Mouse (Mus musculus): Measurements from ENCODE around the gene Gli1. TPM values are rescaled to one million over a fixed set of nuclear protein-coding genes. Genes with fewer than 3 reads are reported as not detected.
A peak's percentile ranks its signal among the peaks of the same experiment; 100 is the strongest.

Gene Gli1
- polyA plus RNA-seq, 1 experiment from 2014 or later = 9.2 TPM

GRCm38 (mm10) chr10:127326828-127327227, 14.9 kb downstream of the Gli1 start:
- Histone ChIP-seq H3K4me1 (ENCODE audit: control insufficient read depth, insufficient read depth, low read length) (peaks cover 11% of the 10 kb centered on the region), H3K27ac (ENCODE audit: low read depth, low read length) (no peak overlapping the region), H3K9ac (ENCODE audit: low read depth, low read length) (peak overlapping the region; percentile 46; the same call in 1 of the 2 replicates), H3K4me2 (replicated peaks; ENCODE audit: low read depth, low read length) (peak overlapping the region; percentile 66), H3K36me3 (ENCODE audit: control insufficient read depth, insufficient read depth, low read length) (no peaks in the 10 kb centered on the region; the same call in 1 of the 2 replicates), H3K27me3 (ENCODE audit: control insufficient read depth, insufficient read depth, low read length) (peaks cover 40% of the 10 kb centered on the region), H3K9me3 (ENCODE audit: control insufficient read depth, low read length) (no peaks in the 10 kb centered on the region), H3K4me3 (ENCODE audit: low read length) (peak overlapping the region; percentile 52)
- peak; percentile 2; the same call in 1 of the 2 replicates for ATAC-seq (ENCODE audit: low FRiP score, low TSS enrichment)
- 9% methylated on average over 29 of the region's 29 CpGs for WGBS

GRCm38 (mm10) chr10:127326017-127326801, 15.6 kb downstream of the Gli1 start:
- Histone ChIP-seq H3K27ac (ENCODE audit: low read depth, low read length) (no peak overlapping the region), H3K9me3 (ENCODE audit: control insufficient read depth, low read length) (no peaks in the 10 kb centered on the region), H3K4me3 (ENCODE audit: low read length) (peak overlapping the region; percentile 52), H3K4me2 (replicated peaks; ENCODE audit: low read depth, low read length) (peak overlapping the region; percentile 66), H3K27me3 (ENCODE audit: control insufficient read depth, insufficient read depth, low read length) (peaks cover 40% of the 10 kb centered on the region), H3K9ac (ENCODE audit: low read depth, low read length) (peak overlapping the region; percentile 58), H3K4me1 (ENCODE audit: control insufficient read depth, insufficient read depth, low read length) (peaks cover 11% of the 10 kb centered on the region), H3K36me3 (ENCODE audit: control insufficient read depth, insufficient read depth, low read length) (no peaks in the 10 kb centered on the region; the same call in 1 of the 2 replicates)
- under 1% methylated on average over 53 of the region's 54 CpGs for WGBS
- peak; percentile 21 for ATAC-seq (ENCODE audit: low FRiP score, low TSS enrichment)

- no peak overlapping the region for H3K27ac ChIP-seq (ENCODE audit: low read depth, low read length)
- H3K4me1 ChIP-seq (ENCODE audit: control insufficient read depth, insufficient read depth, low read length) = peaks cover 11% of the 10 kb centered on the region
- peaks cover 40% of the 10 kb centered on the region for H3K27me3 ChIP-seq (ENCODE audit: control insufficient read depth, insufficient read depth, low read length)
- H3K9ac ChIP-seq (ENCODE audit: low read depth, low read length) = peak overlapping the region; percentile 58; the same call in 1 of the 2 replicates
- peak overlapping the region; percentile 66 for H3K4me2 ChIP-seq (replicated peaks; ENCODE audit: low read depth, low read length)
- 20% methylated on average over 14 of the region's 14 CpGs for WGBS
- no peaks in the 10 kb centered on the region; the same call in 1 of the 2 replicates for H3K36me3 ChIP-seq (ENCODE audit: control insufficient read depth, insufficient read depth, low read length)
- no peak for ATAC-seq (ENCODE audit: low FRiP score, low TSS enrichment)
- peak overlapping the region; percentile 52 for H3K4me3 ChIP-seq (ENCODE audit: low read length)
- no peaks in the 10 kb centered on the region for H3K9me3 ChIP-seq (ENCODE audit: control insufficient read depth, low read length)
These were observed 16.2 kb downstream of the Gli1 start for GRCm38 (mm10) chr10:127325454-127326016.

- no peak overlapping the region for H3K4me3 ChIP-seq (ENCODE audit: low read length)
- 0 out of 2 replicates have a peak, but pooled peaks have one; percentile 17 for ATAC-seq (ENCODE audit: low FRiP score, low TSS enrichment)
- no peak overlapping the region for H3K27ac ChIP-seq (ENCODE audit: low read depth, low read length)
- H3K9me3 ChIP-seq (ENCODE audit: control insufficient read depth, low read length) = no peaks in the 10 kb centered on the region
- H3K36me3 ChIP-seq (ENCODE audit: control insufficient read depth, insufficient read depth, low read length) = no peaks in the 10 kb centered on the region
- H3K4me1 ChIP-seq (ENCODE audit: control insufficient read depth, insufficient read depth, low read length) = peaks cover 11% of the 10 kb centered on the region
- 14% methylated on average over 7 of the region's 7 CpGs for WGBS
- H3K27me3 ChIP-seq (ENCODE audit: control insufficient read depth, insufficient read depth, low read length) = peaks cover 40% of the 10 kb centered on the region
- no peak overlapping the region for H3K4me2 ChIP-seq (replicated peaks; ENCODE audit: low read depth, low read length)
- H3K9ac ChIP-seq (ENCODE audit: low read depth, low read length) = no peak overlapping the region
These were observed 17.3 kb downstream of the Gli1 start for GRCm38 (mm10) chr10:127324495-127324894.

GRCm38 (mm10) chr10:127323131-127323855, 18.5 kb downstream of the Gli1 start:
- Histone ChIP-seq H3K4me3 (ENCODE audit: low read length) (no peak overlapping the region), H3K4me2 (replicated peaks; ENCODE audit: low read depth, low read length) (no peak overlapping the region; the same call in 1 of the 2 replicates), H3K9me3 (ENCODE audit: control insufficient read depth, low read length) (no peaks in the 10 kb centered on the region), H3K27me3 (ENCODE audit: control insufficient read depth, insufficient read depth, low read length) (peaks cover 31% of the 10 kb centered on the region), H3K27ac (ENCODE audit: low read depth, low read length) (no peak overlapping the region), H3K36me3 (ENCODE audit: control insufficient read depth, insufficient read depth, low read length) (no peaks in the 10 kb centered on the region), H3K9ac (ENCODE audit: low read depth, low read length) (no peak overlapping the region), H3K4me1 (ENCODE audit: control insufficient read depth, insufficient read depth, low read length) (peaks cover 11% of the 10 kb centered on the region)
- 76% methylated on average over 17 of the region's 17 CpGs for WGBS
- ATAC-seq (ENCODE audit: low FRiP score, low TSS enrichment) = no peak

GRCm38 (mm10) chr10:127322669-127323068, 19.1 kb downstream of the Gli1 start:
- WGBS = 64% methylated on average over 4 of the region's 4 CpGs
- Histone ChIP-seq H3K9ac (ENCODE audit: low read depth, low read length) (no peak overlapping the region), H3K27me3 (ENCODE audit: control insufficient read depth, insufficient read depth, low read length) (peaks cover 25% of the 10 kb centered on the region), H3K4me1 (ENCODE audit: control insufficient read depth, insufficient read depth, low read length) (peaks cover 11% of the 10 kb centered on the region), H3K27ac (ENCODE audit: low read depth, low read length) (no peak overlapping the region), H3K4me2 (replicated peaks; ENCODE audit: low read depth, low read length) (no peak overlapping the region), H3K9me3 (ENCODE audit: control insufficient read depth, low read length) (no peaks in the 10 kb centered on the region), H3K36me3 (ENCODE audit: control insufficient read depth, insufficient read depth, low read length) (no peaks in the 10 kb centered on the region), H3K4me3 (ENCODE audit: low read length) (no peak overlapping the region)
- ATAC-seq (ENCODE audit: low FRiP score, low TSS enrichment) = no peak

- Histone ChIP-seq H3K9ac (ENCODE audit: low read depth, low read length) (no peak overlapping the region), H3K4me1 (ENCODE audit: control insufficient read depth, insufficient read depth, low read length) (peaks cover 11% of the 10 kb centered on the region), H3K36me3 (ENCODE audit: control insufficient read depth, insufficient read depth, low read length) (no peaks in the 10 kb centered on the region), H3K27me3 (ENCODE audit: control insufficient read depth, insufficient read depth, low read length) (peaks cover 20% of the 10 kb centered on the region), H3K27ac (ENCODE audit: low read depth, low read length) (no peak overlapping the region), H3K4me2 (replicated peaks; ENCODE audit: low read depth, low read length) (no peak overlapping the region), H3K9me3 (ENCODE audit: control insufficient read depth, low read length) (no peaks in the 10 kb centered on the region), H3K4me3 (ENCODE audit: low read length) (no peak overlapping the region)
- ATAC-seq (ENCODE audit: low FRiP score, low TSS enrichment) = no peak
- 69% methylated on average over 13 of the region's 13 CpGs for WGBS
These were observed 19.6 kb downstream of the Gli1 start for GRCm38 (mm10) chr10:127322178-127322577.

- peaks cover 15% of the 10 kb centered on the region; the same call in 1 of the 2 replicates for H3K27me3 ChIP-seq (ENCODE audit: control insufficient read depth, insufficient read depth, low read length)
- H3K4me1 ChIP-seq (ENCODE audit: control insufficient read depth, insufficient read depth, low read length) = peaks cover 11% of the 10 kb centered on the region
- H3K9me3 ChIP-seq (ENCODE audit: control insufficient read depth, low read length) = no peaks in the 10 kb centered on the region
- H3K4me2 ChIP-seq (replicated peaks; ENCODE audit: low read depth, low read length) = no peak within 1 kb of the TSS
- 79% methylated on average over 3 of the region's 3 CpGs for WGBS
- no peak within 1 kb of the TSS for H3K27ac ChIP-seq (ENCODE audit: low read depth, low read length)
- no peak within 1 kb of the TSS for H3K4me3 ChIP-seq (ENCODE audit: low read length)
- H3K9ac ChIP-seq (ENCODE audit: low read depth, low read length) = no peak within 1 kb of the TSS
- no peak for ATAC-seq (ENCODE audit: low FRiP score, low TSS enrichment)
- no peaks in the 10 kb centered on the region for H3K36me3 ChIP-seq (ENCODE audit: control insufficient read depth, insufficient read depth, low read length)
These were observed 20.2 kb downstream of the Gli1 start, which contains the start of gene Arhgap9 for GRCm38 (mm10) chr10:127321621-127322020. TSS of gene Arhgap9 (plus strand) at chr10:127321964.

All from kidney, embryonic 14.5 days (tissue).